ENCODE assay signal across 10 mouse cellular contexts in the genomic region with DNA sequence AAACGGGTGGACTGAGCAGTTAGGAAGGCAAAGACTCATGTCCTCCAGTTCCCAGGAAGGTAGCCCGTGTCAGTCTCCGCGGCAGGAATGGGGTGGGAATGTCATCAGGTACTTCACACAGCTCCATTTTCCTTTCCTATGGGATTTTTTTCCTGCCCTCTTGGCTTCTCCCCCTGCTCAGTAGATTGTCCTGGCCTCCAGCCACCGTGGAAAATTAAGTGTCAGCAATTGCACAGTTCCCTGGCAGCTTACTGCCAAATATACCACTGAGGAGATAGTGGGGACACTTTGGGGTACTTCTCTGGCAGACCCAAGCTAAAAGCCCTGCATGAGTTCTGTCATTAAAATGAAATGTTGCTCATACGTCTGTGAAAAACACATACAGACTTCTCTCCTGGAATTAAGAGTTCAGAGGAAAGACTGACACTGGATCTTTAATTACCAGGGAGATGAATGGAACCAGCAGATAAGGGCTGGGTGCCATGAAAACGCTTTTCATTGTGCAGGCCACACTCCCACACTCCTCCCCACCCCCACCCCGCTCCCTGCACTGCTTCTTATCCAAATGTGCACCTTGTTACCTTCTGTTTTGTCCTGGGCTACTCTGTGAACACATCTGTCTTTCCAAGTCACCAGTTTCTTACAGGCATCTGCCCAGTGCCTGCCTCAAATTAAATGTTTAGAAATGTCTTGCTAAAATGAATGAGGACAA.
DNase-seq lines count a peak whose midpoint lies in the region; ATAC-seq lines count a peak whose summit lies in the region.
"Had no signal": no experiment of that assay in that cellular context is flagged by ENCODE, and none has a peak within 500 bp of the region (broad histone marks: within the 10 kb centered on the region; RNA-seq: fewer than 3 reads in every experiment).

No protein-coding gene starts in this region.

- H3K36me3 ChIP-seq in heart, embryonic 14.5 days (ENCODE audit: control insufficient read depth, insufficient read depth, low read length) = no peaks in the 10 kb centered on the region
- H3K36me3 ChIP-seq in liver, embryonic 11.5 days (ENCODE audit: control insufficient read depth, insufficient read depth, low read length) = no peaks in the 10 kb centered on the region

- no peaks in the 10 kb centered on the region for H3K9me3 ChIP-seq in heart, embryonic 14.5 days (ENCODE audit: control insufficient read depth, low read length)
- H3K9me3 ChIP-seq in liver, embryonic 11.5 days (ENCODE audit: control insufficient read depth, low read length) = no peaks in the 10 kb centered on the region

- intact Hi-C loops in heart, postnatal 10 days (cut with DNase I) = no loop called here

- H3K27ac ChIP-seq in heart, embryonic 14.5 days (replicated peaks in 1 of 2; ENCODE audit: control insufficient read depth in 1 of 2, insufficient read depth in 1 of 2, low read depth in 2 of 2, low read length in 2 of 2) = peak overlapping the region; percentile 55 to 77; a peak in 3 of 4 replicates
- H3K27ac ChIP-seq in liver, embryonic 11.5 days (ENCODE audit: low read depth, low read length) = peak overlapping the region; percentile 45; the same call in 1 of the 2 replicates

- no peaks in the 10 kb centered on the region for H3K27me3 ChIP-seq in heart, embryonic 14.5 days (ENCODE audit: control insufficient read depth, insufficient read depth, low read length)
- no peaks in the 10 kb centered on the region for H3K27me3 ChIP-seq in liver, embryonic 11.5 days (replicated peaks; ENCODE audit: control insufficient read depth, insufficient read depth, low read length)

- DNase-seq in heart, postnatal 10 days = no peak
- peak; percentile 3 for DNase-seq in Muller cell, postnatal 12 days (ENCODE audit: inconsistent ontology term)
- DNase-seq in embryo, embryonic 11 days = peak; percentile 15
- DNase-seq in liver, embryonic 11.5 days (ENCODE audit: low spot score) = peak; percentile 36
- no peak for DNase-seq in layer of hippocampus, postnatal 25 days (ENCODE audit: extremely low spot score in 1 of 2, low spot score in 1 of 2)
- no peak for DNase-seq in kidney, postnatal 14 days
- DNase-seq: gastrocnemius, postnatal 25 days; lung, postnatal 36 days had no signal

- ATAC-seq in heart, embryonic 14.5 days (ENCODE audit: insufficient number of reproducible peaks, insufficient read depth, low FRiP score, low read depth) = peak; percentile 66
- peak; percentile 99 for ATAC-seq in liver, embryonic 11.5 days (replicated peaks; ENCODE audit: low FRiP score)
- ATAC-seq in monocyte, adult 5-6 weeks (replicated peaks; ENCODE audit: insufficient number of reproducible peaks, low FRiP score, low TSS enrichment, poor library complexity, severe bottlenecking) = no peak

- H3K4me2 ChIP-seq in heart, embryonic 14.5 days (ENCODE audit: low read length) = peak overlapping the region; percentile 6; the same call in 1 of the 2 replicates
- H3K4me2 ChIP-seq in liver, embryonic 11.5 days = peak overlapping the region; percentile 34; the same call in 1 of the 2 replicates

- WGBS in heart, embryonic 14.5 days = 18% methylated on average over 8 of the region's 8 CpGs
- 54% methylated on average over 8 of the region's 8 CpGs for WGBS in liver, embryonic 11.5 days

- no peak overlapping the region for H3K4me3 ChIP-seq in heart, embryonic 14.5 days (ENCODE audit: control insufficient read depth in 1 of 2, insufficient read depth in 1 of 2, low read depth in 1 of 2, low read length in 2 of 2)
- no peak overlapping the region for H3K4me3 ChIP-seq in liver, embryonic 11.5 days (ENCODE audit: low read depth, low read length)

- H3K9ac ChIP-seq in heart, embryonic 14.5 days (ENCODE audit: low read length) = no peak overlapping the region; the same call in 1 of the 2 replicates
- no peak overlapping the region for H3K9ac ChIP-seq in liver, embryonic 11.5 days (ENCODE audit: low read depth, low read length)

- H3K4me1 ChIP-seq in heart, embryonic 14.5 days (ENCODE audit: control insufficient read depth in 2 of 2, insufficient read depth in 2 of 2, low read length in 2 of 2) = peaks cover 6 to 11% of the 10 kb centered on the region in 2 experiments
- H3K4me1 ChIP-seq in liver, embryonic 11.5 days (replicated peaks; ENCODE audit: control insufficient read depth, insufficient read depth, low read length) = peaks cover 3% of the 10 kb centered on the region; the same call in 1 of the 2 replicates

Comparison
In these comparisons a context has a peak if more than half of its experiments do, and no peak if none do; other contexts are left out.
1. DNase-seq: peak in Muller cell, postnatal 12 days (single experiment), embryo, embryonic 11 days (single experiment) and liver, embryonic 11.5 days (single experiment); none in heart, postnatal 10 days (0 of 2), layer of hippocampus, postnatal 25 days (0 of 2) and kidney, postnatal 14 days (single experiment).